Mouse (Mus musculus): ENCODE measurements around the gene Rhebl1. TPM values are rescaled to one million over a fixed set of nuclear protein-coding genes. Genes with fewer than 3 reads are reported as not detected.

Gene Rhebl1
- polyA plus RNA-seq (2021; fragmentation: Nextera tagmentation) = 6.5 and 10.1 TPM in 2 replicates
- long read RNA-seq, experiment 1, transcript Rhebl1-201 (8 exons, 1,261 nt) = major isoform, 7 of 11 reads
- long read RNA-seq, experiment 1, partial matches to known transcripts = 0 of 11 reads
- long read RNA-seq, experiment 1, other reads (novel, unspliced or antisense) = 4 of 11 reads
- long read RNA-seq, experiment 2, partial matches to known transcripts = 1 of 13 reads
- long read RNA-seq, experiment 2, other reads (novel, unspliced or antisense) = 6 of 13 reads

DNA sequence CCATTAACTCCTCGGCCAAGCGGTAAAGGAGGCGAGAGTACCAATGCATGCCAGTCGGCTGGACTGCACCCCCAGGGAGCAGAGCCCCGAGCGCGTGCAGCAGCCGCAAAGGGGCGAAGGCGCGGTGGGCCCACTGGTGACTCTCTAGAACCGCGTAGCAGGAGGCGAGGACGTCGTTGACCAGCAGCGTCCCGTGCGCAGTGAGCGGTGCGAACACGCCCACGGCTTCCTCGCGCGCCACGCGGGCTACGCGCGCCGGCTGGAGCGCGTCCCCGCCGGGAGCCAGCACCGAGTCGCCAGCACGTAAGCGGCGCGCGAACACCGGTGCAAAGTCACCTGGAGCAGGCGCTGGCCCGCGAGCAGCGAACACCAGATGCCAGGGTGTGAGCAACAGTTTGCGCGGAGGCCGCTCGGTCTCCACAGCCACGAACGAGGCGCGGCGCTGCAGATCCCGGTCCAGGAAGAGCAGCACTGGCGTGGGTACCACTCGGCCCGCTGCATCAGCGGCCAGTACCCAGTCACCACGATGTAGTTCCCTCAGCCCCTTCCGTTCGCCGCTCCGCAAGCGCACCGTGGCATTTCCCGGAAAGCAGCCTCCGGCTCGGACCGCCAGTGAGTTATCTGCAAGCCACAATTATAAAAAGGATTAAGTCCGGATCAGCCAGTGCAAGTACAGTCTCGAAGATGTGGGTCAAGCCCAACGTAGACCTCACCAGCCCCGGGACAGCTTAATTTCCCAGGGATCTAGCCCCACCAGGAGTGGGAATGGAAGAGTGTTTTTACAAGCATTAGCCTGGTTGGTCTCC is at the start of gene Rhebl1:
Gene Rhebl1 (minus strand): TSS at position 601 of the 806 bp plus-strand sequence.

DNA sequence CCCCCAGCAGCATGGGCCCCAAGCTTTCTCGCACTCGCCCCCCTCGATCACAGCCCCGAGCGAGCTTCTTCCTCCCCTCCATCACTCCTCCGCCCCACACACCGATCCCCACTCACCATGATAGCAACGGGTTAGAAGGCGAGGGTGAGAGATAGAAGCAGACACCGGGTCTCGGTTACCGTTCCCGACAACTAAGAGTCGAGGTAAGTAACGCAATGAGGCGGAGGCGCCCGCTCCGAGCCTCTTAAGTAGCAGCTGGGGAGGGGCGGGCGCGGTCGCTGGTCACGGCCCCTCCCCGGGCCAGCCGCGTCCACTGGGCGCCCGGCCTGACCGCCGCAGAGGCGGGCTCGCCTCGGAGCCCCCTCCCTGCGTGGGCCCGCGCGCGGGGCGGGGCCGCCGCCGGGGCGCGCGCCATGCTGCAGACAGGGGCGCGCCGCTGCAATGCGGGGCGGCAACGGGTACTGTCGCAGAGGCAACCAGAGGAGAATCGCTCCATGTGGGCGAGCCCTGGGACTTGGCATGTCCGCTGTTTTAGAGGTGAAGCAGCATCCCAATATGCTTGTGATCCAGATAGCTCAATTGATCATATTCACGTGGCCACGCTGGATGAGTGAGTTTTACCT is 40.0 kb upstream of the Rhebl1 start, which contains the start of gene Tuba1b:
Gene Tuba1b (minus strand): TSS at position 349 of the 623 bp plus-strand sequence.

DNA sequence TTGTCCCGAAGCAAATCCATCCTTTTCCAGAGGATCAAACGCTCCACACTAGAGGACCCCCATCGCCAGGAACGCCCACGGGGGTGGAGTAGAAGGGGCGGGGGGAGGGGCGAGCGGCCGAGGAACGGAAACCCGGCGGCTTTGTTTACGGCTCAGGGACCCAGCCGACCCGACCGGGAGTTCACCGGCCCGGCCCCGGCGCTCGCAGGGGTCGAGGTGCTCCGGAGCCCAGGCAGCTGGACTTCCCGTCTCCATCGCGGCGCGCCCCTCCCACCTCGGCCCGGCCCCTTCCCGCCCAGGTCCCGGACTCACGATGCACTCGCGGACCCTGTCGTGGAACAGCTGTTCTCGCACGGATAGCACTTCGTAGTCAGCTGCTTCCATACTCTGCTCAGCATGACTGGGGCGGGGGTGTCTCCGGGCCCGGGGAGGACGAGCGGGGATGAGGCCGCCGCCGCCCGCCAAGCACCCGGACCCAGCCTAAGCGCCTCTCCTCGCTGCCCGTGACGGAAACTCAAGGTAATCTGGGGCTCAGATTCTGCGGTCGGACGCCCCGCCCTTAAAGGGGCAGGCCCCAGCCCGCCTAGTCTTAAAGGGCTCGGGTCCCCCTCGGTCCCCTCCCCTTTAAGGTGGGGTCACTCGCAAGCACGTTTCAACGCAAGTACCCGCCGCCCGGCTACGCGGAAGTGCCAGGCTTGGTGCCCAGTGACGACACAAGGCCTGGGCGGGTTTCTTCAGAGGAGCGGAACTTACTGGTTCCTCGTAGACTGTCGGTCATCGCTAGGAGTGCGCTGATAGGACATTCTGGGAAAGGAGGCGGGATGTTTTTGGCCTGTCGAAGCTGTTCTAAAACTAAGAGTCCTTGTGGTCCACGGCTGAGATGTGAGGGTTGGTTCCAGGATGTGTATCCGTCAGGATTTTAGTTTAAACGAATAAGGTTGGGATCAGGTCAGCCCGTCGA is 23.5 kb upstream of the Rhebl1 start, which contains the start of gene Lmbr1l:
Gene Lmbr1l (minus strand): TSS at position 694 of the 961 bp plus-strand sequence.

DNA sequence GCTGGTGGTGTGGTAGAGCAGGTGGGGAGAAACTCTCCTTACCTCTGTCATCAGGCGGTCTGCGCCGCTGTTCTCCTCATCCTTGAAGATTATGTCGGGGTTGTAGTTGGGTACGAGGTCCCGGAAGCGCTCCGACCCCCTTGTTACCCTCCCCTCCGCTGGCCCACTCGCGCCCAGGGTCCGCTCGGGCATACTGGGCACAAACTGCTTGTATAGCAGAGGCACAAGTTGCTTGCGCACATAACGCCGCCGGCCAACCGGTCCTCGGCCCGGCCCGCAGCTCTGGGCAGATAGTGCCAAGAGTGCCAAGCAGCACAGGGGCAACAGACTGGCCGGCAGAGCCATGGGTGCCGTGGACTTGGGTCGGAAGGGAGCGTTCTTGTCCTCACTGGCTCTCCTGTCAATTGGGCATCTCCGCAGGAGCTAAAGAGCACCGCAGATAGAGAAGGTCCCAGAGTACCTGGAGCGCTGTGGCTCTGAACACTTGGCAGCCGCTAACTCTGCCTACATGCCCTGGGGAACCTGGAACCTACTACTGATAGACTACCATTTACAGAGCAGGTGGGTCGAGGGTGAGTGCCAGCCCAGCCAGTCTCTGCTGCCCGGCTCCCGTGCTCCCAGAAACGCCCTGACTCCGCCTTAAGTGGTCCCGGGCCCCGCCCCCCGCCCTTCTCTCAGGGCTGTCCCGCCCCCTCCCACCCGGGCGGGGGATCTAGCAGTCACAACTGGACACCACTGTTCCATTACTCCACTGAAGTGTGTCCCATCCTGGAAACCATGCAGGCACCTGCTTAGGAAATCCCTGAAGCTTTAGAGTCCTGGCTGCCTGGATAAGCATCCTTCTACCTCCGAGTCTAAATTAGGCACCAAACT is 3.8 kb upstream of the Rhebl1 start, which contains the start of gene Dhh:
Gene Dhh (minus strand): TSS at position 613 of the 873 bp plus-strand sequence.

DNA sequence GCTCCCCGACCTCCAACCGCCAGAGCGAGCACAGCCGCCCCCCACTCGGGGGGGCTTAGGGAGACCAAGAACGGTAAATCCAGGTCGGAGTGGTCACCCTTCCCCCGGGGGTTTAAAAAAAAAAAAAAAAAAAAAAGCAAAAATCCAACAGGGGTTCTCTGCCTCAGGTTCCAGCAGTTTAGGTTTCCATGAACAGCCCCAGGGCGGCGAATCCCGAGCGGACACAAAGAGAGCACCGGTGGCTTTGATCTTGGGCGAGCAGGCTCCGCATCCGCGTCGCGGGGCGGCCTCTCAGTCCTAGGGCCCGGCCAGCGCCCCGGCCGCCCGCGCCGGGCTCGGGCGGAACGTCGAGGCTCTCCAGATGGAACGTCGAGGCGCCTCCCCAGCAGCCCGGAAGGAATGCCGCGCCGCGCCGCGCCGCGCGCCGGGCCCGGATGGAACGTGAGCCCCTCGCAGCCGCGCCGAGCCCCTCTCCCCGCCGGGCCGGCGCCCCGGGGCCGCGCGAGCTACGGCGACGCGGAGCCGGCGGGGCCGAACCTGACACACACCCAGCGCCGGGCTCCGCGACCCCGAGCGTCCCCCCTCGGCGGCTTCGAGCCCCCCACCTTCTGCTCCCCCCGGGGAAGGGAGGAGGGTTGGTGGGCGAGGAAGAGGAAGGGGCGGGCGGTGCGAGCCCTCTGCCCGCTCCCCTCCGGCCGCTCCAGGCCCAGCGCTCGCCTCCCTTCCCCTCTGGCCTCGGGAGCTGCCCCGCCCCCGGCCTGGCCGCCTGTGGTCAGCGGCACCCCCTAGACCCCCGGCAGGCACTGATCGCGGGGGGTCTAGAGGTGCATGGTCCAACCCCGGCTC is 23.0 kb downstream of the Rhebl1 start, which contains the start of gene Kmt2d:
Gene Kmt2d (minus strand): TSS at position 135 of the 846 bp plus-strand sequence.

DNA sequence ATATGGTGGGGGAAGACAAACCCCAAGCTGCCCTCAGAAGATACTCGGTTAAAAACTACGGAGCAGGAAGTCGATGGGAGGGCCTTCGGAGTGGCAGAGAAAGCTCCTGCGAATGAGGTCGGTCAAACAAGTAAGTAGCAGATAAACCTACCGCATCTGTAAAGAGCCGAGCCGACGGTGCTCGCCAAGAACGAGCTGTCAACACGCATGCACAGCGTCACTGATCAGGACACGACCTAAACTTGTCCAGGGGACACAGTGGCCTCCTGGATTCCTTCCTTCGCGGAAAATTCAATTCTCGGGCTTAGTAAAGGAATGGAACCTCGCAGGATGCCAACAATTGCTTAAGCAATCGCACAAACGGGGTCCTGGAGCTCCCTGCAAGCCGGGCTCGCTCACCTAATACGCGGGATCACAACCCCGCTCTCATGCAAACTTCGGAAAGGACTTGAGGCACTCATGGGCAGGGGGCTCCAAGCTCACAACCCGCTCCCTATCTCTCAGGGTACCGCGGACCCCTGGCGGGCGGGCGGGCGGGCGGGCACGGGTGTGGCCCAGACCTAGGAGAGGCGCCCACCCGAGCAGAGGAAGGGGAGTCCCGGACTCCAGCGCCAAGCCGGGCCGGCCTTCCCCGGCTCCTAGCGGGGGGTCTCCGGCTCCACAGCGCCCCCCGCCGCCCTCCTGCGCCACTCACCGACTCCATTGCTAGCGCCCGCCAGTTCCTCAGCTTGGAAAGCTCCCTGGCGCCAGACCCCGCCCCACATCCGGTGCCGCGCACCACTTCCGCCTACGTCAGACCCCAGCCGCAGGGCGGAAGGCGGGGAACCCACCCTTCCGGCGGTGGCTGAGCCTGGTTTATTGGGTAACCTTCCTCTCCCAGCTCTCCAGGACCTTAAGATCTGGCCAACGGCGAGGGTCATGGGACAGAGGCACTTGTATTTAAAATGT is 63.3 kb downstream of the Rhebl1 start, which contains the start of gene Prkag1:
Gene Prkag1 (minus strand): TSS at position 786 of the 948 bp plus-strand sequence.

Other genes with a start within 250 kb of the Rhebl1 start
- gene Ddx23, start 231.6 kb downstream of the Rhebl1 start, polyA plus RNA-seq (2021; fragmentation: Nextera tagmentation) = 19.6 and 27.9 TPM in 2 replicates
- 4.3 and 4.9 TPM in 2 replicates for gene Rnd1, start 217.1 kb downstream of the Rhebl1 start, polyA plus RNA-seq (2021; fragmentation: Nextera tagmentation)
- gene Ccdc65, start 186.3 kb downstream of the Rhebl1 start, polyA plus RNA-seq (2021; fragmentation: Nextera tagmentation) = 8.4 and 9.0 TPM in 2 replicates
- 3.1 and 4.6 TPM in 2 replicates for gene Fkbp11, start 166.3 kb downstream of the Rhebl1 start, polyA plus RNA-seq (2021; fragmentation: Nextera tagmentation)
- 93.9 and 99.4 TPM in 2 replicates for gene Arf3, start 131.3 kb downstream of the Rhebl1 start, polyA plus RNA-seq (2021; fragmentation: Nextera tagmentation)
- gene Wnt10b, start 116.4 kb downstream of the Rhebl1 start, polyA plus RNA-seq (2021; fragmentation: Nextera tagmentation) = not detected in 2 replicates
- 0.72 and 1.0 TPM in 2 replicates for gene Wnt1, start 104.7 kb downstream of the Rhebl1 start, polyA plus RNA-seq (2021; fragmentation: Nextera tagmentation)
- 118 TPM in 2 replicates for gene Ddn, start 85.0 kb downstream of the Rhebl1 start, polyA plus RNA-seq (2021; fragmentation: Nextera tagmentation)
- gene Prkag1, start 63.0 kb downstream of the Rhebl1 start, polyA plus RNA-seq (2021; fragmentation: Nextera tagmentation) = 66.5 and 71.5 TPM in 2 replicates
- 18.0 and 18.2 TPM in 2 replicates for gene Kmt2d, start 23.3 kb downstream of the Rhebl1 start, polyA plus RNA-seq (2021; fragmentation: Nextera tagmentation)
- 0.08 and 0.19 TPM in 2 replicates for gene Dhh, start 4.0 kb upstream of the Rhebl1 start, polyA plus RNA-seq (2021; fragmentation: Nextera tagmentation)
- gene Lmbr1l, start 23.7 kb upstream of the Rhebl1 start, polyA plus RNA-seq (2021; fragmentation: Nextera tagmentation) = 0.29 and 1.7 TPM in 2 replicates
- gene Tuba1b, start 40.0 kb upstream of the Rhebl1 start, polyA plus RNA-seq (2021; fragmentation: Nextera tagmentation) = 1,496 and 1,539 TPM in 2 replicates
- gene Gm49450, start 59.0 kb upstream of the Rhebl1 start, polyA plus RNA-seq (2021; fragmentation: Nextera tagmentation) = 0.53 TPM in 1 of 2 replicates, not detected in the other
- gene Tuba1a, start 59.2 kb upstream of the Rhebl1 start, polyA plus RNA-seq (2021; fragmentation: Nextera tagmentation) = 3,348 and 3,759 TPM in 2 replicates
- gene Tuba1c, start 135.4 kb upstream of the Rhebl1 start, polyA plus RNA-seq (2021; fragmentation: Nextera tagmentation) = 2.4 and 6.3 TPM in 2 replicates
- gene Prph, start 160.6 kb upstream of the Rhebl1 start, polyA plus RNA-seq (2021; fragmentation: Nextera tagmentation) = 2.1 and 3.3 TPM in 2 replicates
- 0.11 and 0.14 TPM in 2 replicates for gene Troap, start 180.0 kb upstream of the Rhebl1 start, polyA plus RNA-seq (2021; fragmentation: Nextera tagmentation)
- not detected in 2 replicates for gene C1ql4, start 193.3 kb upstream of the Rhebl1 start, polyA plus RNA-seq (2021; fragmentation: Nextera tagmentation)
- not detected in 2 replicates for gene Dnajc22, start 198.6 kb upstream of the Rhebl1 start, polyA plus RNA-seq (2021; fragmentation: Nextera tagmentation)
- 5.3 and 5.5 TPM in 2 replicates for gene Spats2, start 231.4 kb upstream of the Rhebl1 start, polyA plus RNA-seq (2021; fragmentation: Nextera tagmentation)